Mouse (Mus musculus) forebrain, embryonic 10.5 days (tissue): ENCODE results near the gene Dvl1. TPM values are rescaled to one million over a fixed set of nuclear protein-coding genes. Genes with fewer than 3 reads are reported as not detected.

Experiments
- DNase-seq: peaks from one replicate; pipeline ENCODE4 v3.0.0-alpha.2; 2017; ENCODE audit warnings: low spot score; ENCODE audit errors: extremely low spot score
- H3K27ac ChIP-seq: fragments of 300-500 bp; sonication (generic); 2 replicates; pipeline ENCODE4 v1.5.1; 2016; ENCODE audit warnings: mild to moderate bottlenecking
- H3K27me3 ChIP-seq: fragments of 300-500 bp; sonication (generic); 2 replicates; pipeline ENCODE4 v1.6.1; 2016; ENCODE audit warnings: mild to moderate bottlenecking; ENCODE audit not compliant: poor library complexity, severe bottlenecking
- H3K36me3 ChIP-seq: fragments of 300-500 bp; sonication (generic); replicated peaks from 2 replicates; pipeline ENCODE4 v1.6.1; 2016; ENCODE audit warnings: mild to moderate bottlenecking, moderate library complexity
- H3K4me1 ChIP-seq: fragments of 300-500 bp; sonication (generic); 2 replicates; pipeline ENCODE4 v1.6.1; 2016
- H3K4me3 ChIP-seq: fragments of 300-500 bp; sonication (generic); 2 replicates; pipeline ENCODE4 v1.5.1; 2016; ENCODE audit warnings: mild to moderate bottlenecking, moderate library complexity
- H3K9me3 ChIP-seq: fragments of 300-500 bp; sonication (generic); 2 replicates; pipeline ENCODE4 v1.6.1; 2016; ENCODE audit warnings: mild to moderate bottlenecking, moderate library complexity
- WGBS: fragments of 180-500 bp; shearing (Covaris S2); methylation state at CpG from one replicate; pipeline ENCODE4 v1.1.7; 2016; 5-methylcytosine and 5-hydroxymethylcytosine counted together
- polyA plus RNA-seq: library from polyadenylated mRNA; unstranded; fragments of >200 nt; fragmentation: Nextera tagmentation; extraction: Ambion mirVana; gene quantifications from 2 replicates; pipeline ENCODE4 v1.2.1, GENCODE M21; 2016

The Dvl1 gene
- polyA plus RNA-seq, 1 experiment from 2014 or later: 5.3 TPM

DNA sequence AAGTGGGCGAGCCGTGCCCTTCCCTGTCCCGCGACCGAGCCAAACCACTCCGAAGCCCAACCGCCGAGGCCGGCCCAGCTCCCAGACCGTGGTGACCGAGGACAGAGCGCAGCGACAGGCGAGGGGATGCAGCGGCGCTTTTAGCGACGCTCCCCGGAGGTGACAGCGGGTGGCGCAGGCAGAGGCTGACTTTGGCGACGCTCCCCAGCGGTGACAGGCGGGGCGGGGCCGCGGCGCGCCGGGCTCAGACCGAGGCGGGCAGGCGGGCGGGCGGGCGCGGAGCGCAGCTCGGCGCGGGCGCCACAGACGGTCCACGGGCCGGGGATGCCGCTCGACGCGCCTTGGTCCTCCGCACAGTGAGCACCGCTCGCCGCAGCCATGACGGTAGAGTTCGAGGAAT lies 44.8 kb downstream of the Dvl1 start:
- DNase-seq: peak; percentile 82
- WGBS: under 1% methylated on average over 56 of the region's 56 CpGs
- peaks cover 46% of the 10 kb centered on the region for H3K36me3 ChIP-seq
- H3K9me3 ChIP-seq: no peaks in the 10 kb centered on the region
- H3K27ac ChIP-seq: peak overlapping the region; percentile 95
- H3K27me3 ChIP-seq: no peaks in the 10 kb centered on the region
- peak overlapping the region; percentile 94 for H3K4me3 ChIP-seq
- peaks cover 50% of the 10 kb centered on the region for H3K4me1 ChIP-seq

DNA sequence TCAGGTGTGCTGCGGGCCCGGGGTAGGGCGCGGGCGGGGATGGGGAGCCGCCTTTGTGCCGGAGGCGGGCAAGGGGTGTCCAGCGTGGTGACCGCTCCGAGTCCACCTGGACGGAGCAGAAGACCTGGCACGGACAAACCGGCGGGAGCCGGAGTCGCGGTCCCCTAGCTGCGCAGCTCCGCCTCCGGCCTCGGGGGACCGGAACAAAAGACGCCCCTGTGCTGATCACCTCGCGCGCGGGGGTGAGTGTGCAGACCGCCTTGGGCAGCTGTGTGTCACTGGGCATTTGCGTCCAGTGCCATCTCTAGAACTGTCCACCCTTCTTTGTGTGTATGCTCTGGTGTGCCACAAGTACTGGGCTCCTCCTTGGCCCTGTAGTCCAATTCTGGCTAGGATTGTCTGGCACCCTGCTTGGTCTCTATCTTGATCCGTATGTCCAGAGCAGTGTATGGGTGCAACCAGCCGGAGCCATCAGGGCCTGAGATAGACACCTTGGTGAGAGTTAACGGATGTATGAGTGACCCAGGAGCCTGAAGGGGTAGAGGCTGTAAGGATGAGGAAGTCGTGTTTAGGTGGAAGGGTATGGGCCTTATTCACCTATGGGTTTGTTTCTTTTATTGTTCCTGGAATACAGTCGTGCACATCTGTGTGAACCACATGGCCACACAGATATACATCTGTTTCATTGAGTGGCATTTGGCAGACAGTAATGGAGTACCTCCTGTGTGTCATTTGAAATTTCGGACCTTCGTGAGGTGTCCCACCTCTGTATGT lies 45.4 kb downstream of the Dvl1 start:
- 7% methylated on average over 37 of the region's 37 CpGs for WGBS
- peaks cover 44% of the 10 kb centered on the region for H3K36me3 ChIP-seq
- DNase-seq: peak; percentile 45
- H3K9me3 ChIP-seq: no peaks in the 10 kb centered on the region
- H3K27me3 ChIP-seq: no peaks in the 10 kb centered on the region
- peak overlapping the region; percentile 94 for H3K4me3 ChIP-seq
- H3K4me1 ChIP-seq: peaks cover 50% of the 10 kb centered on the region
- H3K27ac ChIP-seq: peak overlapping the region; percentile 95

DNA sequence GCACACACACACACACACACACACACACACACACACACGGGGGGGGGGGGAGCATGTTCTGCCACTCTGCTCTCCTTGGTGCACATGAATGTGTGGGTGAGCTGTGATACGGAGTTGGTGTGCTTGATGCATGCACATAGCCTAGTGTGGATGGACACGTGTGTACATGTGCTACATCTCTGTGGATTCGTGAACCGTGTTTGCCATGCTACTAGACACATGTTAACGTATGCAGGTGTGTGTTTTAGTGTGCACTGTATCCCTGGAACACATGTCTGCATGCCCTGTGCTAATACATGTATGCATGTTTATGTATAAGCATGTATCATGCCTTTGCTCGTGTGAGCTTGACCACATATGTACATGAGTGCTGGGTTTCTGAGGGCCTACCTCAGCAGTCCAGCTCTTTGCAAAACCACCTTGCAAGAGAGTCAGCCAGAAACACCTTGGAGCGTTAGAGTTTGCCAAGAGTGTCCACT lies 46.0 kb downstream of the Dvl1 start:
- Histone ChIP-seq H3K27me3 (no peaks in the 10 kb centered on the region), H3K4me3 (peak overlapping the region; percentile 94), H3K27ac (peak overlapping the region; percentile 95; the same call in 1 of the 2 replicates), H3K36me3 (peaks cover 42% of the 10 kb centered on the region), H3K4me1 (peaks cover 50% of the 10 kb centered on the region), H3K9me3 (no peaks in the 10 kb centered on the region)
- WGBS: 76% methylated on average over 8 of the region's 8 CpGs
- no peak for DNase-seq

DNA sequence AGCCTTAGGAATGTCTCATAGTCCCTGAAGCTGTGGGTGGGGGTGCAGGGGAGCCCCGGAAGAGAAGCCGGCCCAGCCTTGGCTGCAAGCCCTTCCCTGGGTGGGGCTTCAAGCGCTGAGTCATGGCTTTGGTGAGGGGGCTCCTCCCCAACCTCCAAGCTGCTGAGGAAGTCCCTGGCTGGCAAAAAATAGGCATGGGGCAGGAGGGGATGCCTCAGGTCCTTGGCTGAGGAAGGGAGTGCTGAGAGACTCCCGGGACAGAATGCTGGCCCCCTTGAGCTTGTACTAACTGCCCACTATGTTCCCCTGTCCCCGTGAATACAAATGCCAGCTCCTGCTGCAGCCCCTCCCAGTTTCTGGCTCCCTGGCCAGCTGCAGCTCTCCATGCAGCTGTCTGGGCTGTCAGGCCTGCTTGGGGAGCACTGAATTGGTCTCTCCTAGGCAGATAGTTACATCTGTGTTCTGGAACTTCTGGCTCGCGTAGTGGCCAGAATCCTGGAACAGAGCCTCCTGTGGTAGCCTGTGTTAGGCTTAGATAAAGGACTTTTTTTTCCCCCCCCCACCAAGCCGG lies 47.2 kb downstream of the Dvl1 start:
- DNase-seq: no peak
- Histone ChIP-seq H3K27ac (no peak overlapping the region), H3K36me3 (peaks cover 42% of the 10 kb centered on the region), H3K4me3 (peak overlapping the region; percentile 94; the same call in 1 of the 2 replicates), H3K27me3 (no peaks in the 10 kb centered on the region), H3K9me3 (no peaks in the 10 kb centered on the region), H3K4me1 (peaks cover 50% of the 10 kb centered on the region)
- 38% methylated on average over 8 of the region's 8 CpGs for whole genome bisulfite sequencing

DNA sequence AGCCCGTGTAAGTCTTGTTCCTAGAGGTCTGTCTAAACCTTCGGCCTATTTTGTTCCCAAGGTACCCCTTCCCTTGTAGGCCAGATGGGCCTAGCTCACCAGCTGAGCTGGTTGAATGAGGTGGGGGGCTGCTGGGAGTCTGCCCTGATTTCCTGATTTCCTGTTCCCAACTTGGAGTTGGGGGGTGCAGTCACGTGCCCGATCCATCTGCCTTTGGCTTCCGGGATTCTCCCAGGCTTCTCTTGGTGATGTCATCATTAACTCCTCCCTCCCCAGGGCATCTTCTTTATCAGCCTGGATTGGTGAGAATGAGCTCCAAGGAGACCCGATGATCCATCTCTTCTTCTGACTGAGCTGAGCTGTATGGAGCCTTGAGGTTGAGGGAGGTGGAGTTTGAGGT lies 48.0 kb downstream of the Dvl1 start:
- Histone ChIP-seq H3K27me3 (no peaks in the 10 kb centered on the region), H3K27ac (no peak overlapping the region), H3K4me3 (0 out of 2 replicates have a peak overlapping the region, but pooled peaks have one; percentile 94), H3K9me3 (no peaks in the 10 kb centered on the region), H3K4me1 (peaks cover 46% of the 10 kb centered on the region), H3K36me3 (peaks cover 42% of the 10 kb centered on the region)
- no peak for DNase-seq
- WGBS: 58% methylated on average over 6 of the region's 6 CpGs

DNA sequence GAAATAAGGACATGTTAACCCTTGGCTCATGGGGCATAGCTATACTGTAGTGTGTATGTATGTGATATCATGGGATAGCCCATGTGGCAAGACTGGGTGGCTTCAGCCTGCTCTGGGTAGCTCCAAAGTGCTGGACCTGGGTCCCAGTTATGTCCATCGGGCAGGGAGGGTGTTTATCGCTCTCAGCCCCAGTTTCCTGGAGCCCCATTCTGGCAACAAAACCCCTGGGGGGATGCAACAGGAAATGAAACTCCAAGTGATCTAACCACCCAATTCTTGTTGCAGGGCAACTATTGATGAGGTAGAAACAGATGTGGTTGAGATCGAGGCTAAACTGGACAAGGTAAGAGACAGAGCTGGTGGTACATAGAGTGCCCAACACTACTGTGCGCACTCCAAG lies 48.6 kb downstream of the Dvl1 start:
- Histone ChIP-seq H3K4me3 (no peak overlapping the region), H3K36me3 (peaks cover 48% of the 10 kb centered on the region), H3K4me1 (peaks cover 40% of the 10 kb centered on the region), H3K9me3 (no peaks in the 10 kb centered on the region), H3K27me3 (no peaks in the 10 kb centered on the region), H3K27ac (no peak overlapping the region)
- no peak for DNase-seq
- 94% methylated on average over 4 of the region's 4 CpGs for WGBS

DNA sequence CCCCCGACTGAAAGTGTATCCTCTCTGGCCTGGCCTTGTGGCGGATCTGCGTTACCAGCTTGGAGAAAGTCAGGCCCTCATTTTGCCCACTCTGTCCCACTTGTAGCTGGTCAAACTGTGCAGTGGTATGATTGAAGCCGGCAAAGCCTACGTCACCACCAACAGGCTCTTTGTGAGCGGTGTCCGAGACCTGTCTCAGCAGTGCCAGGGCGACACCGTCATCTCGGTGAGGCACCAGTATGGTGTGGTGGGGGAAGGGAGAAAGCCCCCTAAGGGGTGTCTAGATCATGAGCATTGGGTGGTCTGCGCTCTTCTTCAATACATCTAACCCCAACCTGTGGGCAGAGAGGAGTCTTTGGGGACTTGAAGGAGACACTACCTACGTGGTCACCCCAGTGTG lies 49.3 kb downstream of the Dvl1 start:
- H3K27me3 ChIP-seq: no peaks in the 10 kb centered on the region
- 98% methylated on average over 12 of the region's 12 CpGs for WGBS
- no peaks in the 10 kb centered on the region for H3K9me3 ChIP-seq
- H3K4me3 ChIP-seq: no peak overlapping the region
- no peak for DNase-seq
- no peak overlapping the region for H3K27ac ChIP-seq
- H3K36me3 ChIP-seq: peaks cover 55% of the 10 kb centered on the region
- peaks cover 35% of the 10 kb centered on the region for H3K4me1 ChIP-seq

DNA sequence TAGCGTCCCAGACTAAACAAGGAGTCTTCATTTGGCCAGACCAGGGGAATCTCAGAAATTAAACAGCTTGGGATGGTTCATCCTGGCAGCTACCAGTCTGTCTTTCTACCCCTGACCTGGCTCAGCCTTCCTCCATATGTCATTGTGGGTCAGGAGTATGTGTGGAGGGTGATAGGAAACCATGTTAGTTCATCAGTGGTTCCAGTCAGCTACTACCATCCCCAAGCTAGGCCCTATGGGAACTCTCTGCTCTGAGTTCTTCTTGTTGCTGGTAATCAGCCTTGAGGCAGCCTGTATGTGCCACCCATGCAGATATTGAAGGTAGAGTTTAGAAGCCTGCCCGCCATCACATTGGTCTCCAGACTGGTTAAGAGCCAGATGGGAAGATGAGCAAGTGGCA lies 51.1 kb downstream of the Dvl1 start:
- H3K4me1 ChIP-seq: peaks cover 22% of the 10 kb centered on the region
- DNase-seq: no peak
- H3K27ac ChIP-seq: no peak overlapping the region
- H3K4me3 ChIP-seq: no peak overlapping the region
- peaks cover 73% of the 10 kb centered on the region for H3K36me3 ChIP-seq
- H3K9me3 ChIP-seq: no peaks in the 10 kb centered on the region
- 96% methylated on average over 2 of the region's 2 CpGs for WGBS
- no peaks in the 10 kb centered on the region for H3K27me3 ChIP-seq

DNA sequence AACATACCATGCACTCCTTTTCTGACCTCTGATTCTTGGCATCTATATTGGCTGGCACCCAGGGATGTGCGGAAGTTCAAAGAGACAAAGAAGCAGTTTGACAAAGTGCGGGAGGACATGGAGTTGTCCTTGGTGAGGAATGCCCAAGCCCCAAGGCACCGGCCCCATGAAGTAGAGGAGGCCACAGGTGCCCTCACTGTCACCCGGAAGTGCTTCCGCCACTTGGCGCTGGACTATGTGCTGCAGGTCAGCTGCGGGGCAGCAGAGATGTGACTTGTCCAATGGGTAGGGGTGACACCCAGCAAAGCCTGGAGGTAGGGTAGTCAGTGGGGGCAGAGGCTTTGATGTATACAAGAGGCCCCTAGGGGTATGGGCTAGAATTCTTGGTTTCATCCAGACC lies 52.2 kb downstream of the Dvl1 start:
- peak; percentile 7 for DNase-seq
- peaks cover 84% of the 10 kb centered on the region for H3K36me3 ChIP-seq
- H3K4me1 ChIP-seq: peaks cover 12% of the 10 kb centered on the region
- WGBS: 97% methylated on average over 7 of the region's 7 CpGs
- H3K4me3 ChIP-seq: no peak overlapping the region
- no peak overlapping the region for H3K27ac ChIP-seq
- H3K9me3 ChIP-seq: no peaks in the 10 kb centered on the region
- H3K27me3 ChIP-seq: no peaks in the 10 kb centered on the region

DNA sequence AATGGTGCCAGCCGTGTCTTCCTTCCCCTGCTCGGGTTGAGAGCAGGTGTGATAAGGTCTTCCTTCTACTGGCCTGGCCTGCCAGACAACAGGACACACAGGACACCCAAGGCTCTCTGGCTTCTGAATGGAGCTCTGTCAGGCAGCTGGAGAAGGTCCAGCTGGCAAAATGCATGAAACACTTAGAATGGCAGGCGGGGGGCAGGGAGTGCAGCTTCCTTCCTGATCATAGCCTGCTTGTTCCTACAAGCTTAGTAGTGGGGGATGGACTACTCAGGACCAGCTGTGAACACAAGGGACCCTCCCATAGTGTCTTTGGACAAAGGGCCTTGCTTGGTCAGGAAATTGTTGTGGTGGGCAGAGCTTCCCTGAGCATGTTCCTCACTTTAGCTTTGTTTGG lies 54.0 kb downstream of the Dvl1 start:
- Histone ChIP-seq H3K9me3 (no peaks in the 10 kb centered on the region), H3K4me1 (no peaks in the 10 kb centered on the region), H3K36me3 (peaks cover 97% of the 10 kb centered on the region), H3K27ac (no peak overlapping the region), H3K4me3 (no peak overlapping the region), H3K27me3 (no peaks in the 10 kb centered on the region)
- WGBS: 88% methylated on average over 3 of the region's 3 CpGs
- DNase-seq: no peak

DNA sequence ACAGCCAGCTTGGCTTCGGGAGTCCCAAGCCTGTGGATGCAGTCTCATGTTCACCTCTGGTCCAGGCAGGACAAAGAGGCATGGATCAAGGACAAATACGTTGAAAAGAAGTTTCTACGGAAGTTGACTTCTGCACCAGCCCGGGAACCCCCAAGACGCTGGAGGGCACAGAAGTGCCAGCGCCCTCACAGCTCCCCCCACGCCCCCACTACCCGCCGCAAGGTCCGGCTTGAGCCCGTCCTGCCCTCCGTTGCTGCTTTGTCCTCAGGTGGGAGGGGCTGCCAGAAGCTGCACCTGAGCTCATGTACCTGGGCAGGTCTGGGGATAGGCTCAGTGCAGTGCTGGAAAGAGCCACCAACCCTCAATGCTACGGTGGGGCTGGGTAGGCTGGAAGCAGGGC lies 56.0 kb downstream of the Dvl1 start:
- H3K9me3 ChIP-seq: no peaks in the 10 kb centered on the region
- H3K4me3 ChIP-seq: no peak overlapping the region
- H3K27ac ChIP-seq: no peak overlapping the region
- no peaks in the 10 kb centered on the region for H3K27me3 ChIP-seq
- WGBS: 94% methylated on average over 13 of the region's 13 CpGs
- no peaks in the 10 kb centered on the region for H3K4me1 ChIP-seq
- H3K36me3 ChIP-seq: peaks cover 86% of the 10 kb centered on the region
- no peak for DNase-seq

DNA sequence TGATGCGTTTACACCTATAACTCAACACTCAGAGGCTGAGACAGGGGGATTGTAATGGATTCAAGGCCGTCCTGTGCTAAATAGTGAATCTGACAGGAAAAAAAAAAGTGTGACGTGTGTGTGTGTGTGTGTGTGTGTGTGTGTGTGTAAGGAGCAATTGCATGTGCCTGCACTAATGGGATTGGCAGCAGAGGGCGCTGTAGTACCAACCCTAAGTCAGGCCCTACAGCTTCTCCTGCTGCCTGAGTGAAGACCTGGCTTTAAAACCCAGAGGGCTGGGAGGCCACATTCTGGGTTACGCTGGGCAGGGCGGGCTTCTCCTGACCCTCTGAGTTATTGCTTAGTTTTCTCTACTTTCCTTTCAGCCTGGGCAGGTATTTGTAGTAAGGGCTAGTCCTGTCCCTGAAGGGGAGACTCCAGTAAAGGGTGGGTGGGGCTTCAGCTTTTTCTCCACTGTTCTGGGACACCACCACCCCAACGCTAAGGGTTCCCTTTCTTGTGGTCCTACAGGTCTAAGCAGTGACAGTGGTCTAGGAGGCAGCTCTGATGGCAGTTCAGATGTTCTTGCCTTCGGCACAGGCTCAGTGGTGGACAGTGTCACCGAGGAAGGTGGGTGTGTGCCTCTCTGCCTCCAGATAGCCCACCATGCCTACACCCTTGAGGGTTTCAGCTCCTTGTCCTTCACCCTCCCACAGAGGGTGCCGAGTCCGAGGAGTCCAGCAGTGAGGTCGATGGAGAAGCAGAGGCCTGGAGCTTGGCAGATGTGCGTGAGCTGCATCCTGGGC lies 57.3 kb downstream of the Dvl1 start:
- Histone ChIP-seq H3K9me3 (no peaks in the 10 kb centered on the region), H3K4me3 (0 out of 2 replicates have a peak overlapping the region, but pooled peaks have one; percentile 5), H3K27me3 (no peaks in the 10 kb centered on the region), H3K36me3 (peaks cover 74% of the 10 kb centered on the region), H3K4me1 (no peaks in the 10 kb centered on the region), H3K27ac (no peak overlapping the region)
- WGBS: 93% methylated on average over 13 of the region's 13 CpGs
- DNase-seq: peak; percentile 13

DNA sequence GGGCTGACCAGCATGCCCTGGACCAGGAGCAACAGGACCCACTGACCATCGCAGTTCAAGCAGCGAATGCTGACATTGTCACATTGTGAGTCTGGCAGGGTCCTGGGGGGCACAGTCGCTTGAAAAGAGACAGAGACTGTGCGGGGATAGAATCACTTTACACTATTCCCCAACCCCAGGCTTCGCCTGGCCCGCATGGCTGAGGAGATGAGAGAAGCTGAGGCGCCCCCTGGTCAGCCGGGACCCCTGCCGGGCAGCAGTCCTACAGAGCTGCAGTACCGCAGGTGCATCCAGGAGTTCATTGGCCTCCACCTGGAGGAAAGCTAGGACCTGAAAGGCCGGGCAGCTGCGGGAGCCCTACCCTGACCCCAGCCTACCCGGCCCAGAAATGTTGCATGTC lies 58.4 kb downstream of the Dvl1 start:
- WGBS: 84% methylated on average over 13 of the region's 13 CpGs
- peaks cover 63% of the 10 kb centered on the region for H3K36me3 ChIP-seq
- no peaks in the 10 kb centered on the region for H3K27me3 ChIP-seq
- no peaks in the 10 kb centered on the region for H3K4me1 ChIP-seq
- DNase-seq: no peak
- no peak overlapping the region for H3K4me3 ChIP-seq
- H3K9me3 ChIP-seq: no peaks in the 10 kb centered on the region
- no peak overlapping the region for H3K27ac ChIP-seq
